Mouse (Mus musculus) limb, embryonic 11.5 days (tissue): ENCODE results near the gene Dnaja3. TPM values are rescaled to one million over a fixed set of nuclear protein-coding genes. Genes with fewer than 3 reads are reported as not detected.

Source experiments
- ATAC-seq: fragments of 200-750 bp; cut with Nextera tagmentation; 2 replicates; pipeline ENCODE4 v1.8.0; 2017; ENCODE audit warnings: low read depth; ENCODE audit not compliant: insufficient number of reproducible peaks, low FRiP score, low TSS enrichment
- DNase-seq: peaks from one replicate; pipeline ENCODE4 v3.0.0-alpha.2; 2015; ENCODE audit warnings: low spot score
- H3K27ac ChIP-seq: fragments of 300-500 bp; sonication (generic); replicated peaks from 2 replicates; pipeline ENCODE4 v1.5.1; 2014; ENCODE audit warnings: low read depth, mild to moderate bottlenecking, low read length
- H3K27me3 ChIP-seq: fragments of 300-500 bp; sonication (generic); 2 replicates; pipeline ENCODE4 v1.6.1; 2014; ENCODE audit warnings: mild to moderate bottlenecking, low read length, mixed read lengths; ENCODE audit not compliant: control insufficient read depth, insufficient read depth
- H3K36me3 ChIP-seq: fragments of 300-500 bp; sonication (generic); 2 replicates; pipeline ENCODE4 v1.6.1; 2014; ENCODE audit warnings: mild to moderate bottlenecking, low read length, moderate library complexity, mixed read lengths; ENCODE audit not compliant: control insufficient read depth, insufficient read depth
- H3K4me1 ChIP-seq: fragments of 300-500 bp; sonication (generic); 2 replicates; pipeline ENCODE4 v1.6.1; 2014; ENCODE audit warnings: low read length, mixed read lengths; ENCODE audit not compliant: control insufficient read depth, insufficient read depth
- H3K4me2 ChIP-seq: fragments of 300-500 bp; sonication (generic); 2 replicates; pipeline ENCODE4 v1.6.1; 2014; ENCODE audit warnings: low read depth, mild to moderate bottlenecking, moderate library complexity; ENCODE audit not compliant: severe bottlenecking
- H3K4me3 ChIP-seq: fragments of 300-500 bp; sonication (generic); 2 replicates; pipeline ENCODE4 v1.5.1; 2014; ENCODE audit warnings: low read depth, low read length
- H3K9ac ChIP-seq: fragments of 300-500 bp; sonication (generic); 2 replicates; pipeline ENCODE4 v1.6.1; 2014; ENCODE audit warnings: mild to moderate bottlenecking, low read length
- H3K9me3 ChIP-seq: fragments of 300-500 bp; sonication (generic); 2 replicates; pipeline ENCODE4 v1.6.1; 2016; ENCODE audit warnings: low read length; ENCODE audit not compliant: control insufficient read depth
- WGBS: fragments of 180-500 bp; shearing (Covaris S2); extraction: QIAGEN DNeasy Blood & Tissue Kit; methylation state at CpG from one replicate; pipeline ENCODE4 v1.1.7; 2014; 5-methylcytosine and 5-hydroxymethylcytosine counted together
- polyA plus RNA-seq: library from polyadenylated mRNA; unstranded; fragments of >200 nt; fragmentation: Nextera tagmentation; extraction: Ambion mirVana; gene quantifications from 2 replicates; pipeline ENCODE4 v1.2.1, GENCODE M21; 2014

The Dnaja3 gene
- polyA plus RNA-seq, 1 experiment from 2014 or later: 59.1 TPM

- peaks cover 85% of the 10 kb centered on the region for H3K4me1 ChIP-seq
- no peaks in the 10 kb centered on the region for H3K27me3 ChIP-seq
- H3K4me2 ChIP-seq: peak overlapping the region; percentile 28
- peak; percentile 4; the same call in 1 of the 2 replicates for ATAC-seq
- peak overlapping the region; percentile 90 for H3K27ac ChIP-seq
- H3K4me3 ChIP-seq: no peak overlapping the region
- 58% methylated on average over 1 of the region's 1 CpGs for WGBS
- no peaks in the 10 kb centered on the region for H3K36me3 ChIP-seq
- no peaks in the 10 kb centered on the region for H3K9me3 ChIP-seq
- no peak overlapping the region for H3K9ac ChIP-seq
- DNase-seq: no peak
These were observed 36.3 kb upstream of the Dnaja3 start for GRCm38 (mm10) chr16:4603453-4603837.

GRCm38 (mm10) chr16:4604293-4604837, 35.4 kb upstream of the Dnaja3 start:
- H3K4me2 ChIP-seq: peak overlapping the region; percentile 5; the same call in 1 of the 2 replicates
- H3K4me3 ChIP-seq: no peak overlapping the region
- H3K36me3 ChIP-seq: no peaks in the 10 kb centered on the region
- ATAC-seq: no peak
- WGBS: 73% methylated on average over 11 of the region's 11 CpGs
- peaks cover 77% of the 10 kb centered on the region for H3K4me1 ChIP-seq
- H3K9me3 ChIP-seq: no peaks in the 10 kb centered on the region
- peak overlapping the region; percentile 90 for H3K27ac ChIP-seq
- no peak for DNase-seq
- no peaks in the 10 kb centered on the region for H3K27me3 ChIP-seq
- 0 out of 2 replicates have a peak overlapping the region, but pooled peaks have one; percentile 17 for H3K9ac ChIP-seq

GRCm38 (mm10) chr16:4605514-4606131, 34.2 kb upstream of the Dnaja3 start:
- Histone ChIP-seq H3K9ac (no peak overlapping the region), H3K4me1 (peaks cover 71% of the 10 kb centered on the region), H3K36me3 (no peaks in the 10 kb centered on the region), H3K9me3 (no peaks in the 10 kb centered on the region), H3K4me2 (no peak overlapping the region), H3K27me3 (no peaks in the 10 kb centered on the region), H3K4me3 (no peak overlapping the region), H3K27ac (peak overlapping the region; percentile 50)
- DNase-seq: no peak
- ATAC-seq: no peak
- WGBS: 41% methylated on average over 12 of the region's 13 CpGs

GRCm38 (mm10) chr16:4606431-4607084, 33.2 kb upstream of the Dnaja3 start:
- ATAC-seq: no peak
- H3K27ac ChIP-seq: no peak overlapping the region
- WGBS: 43% methylated on average over 5 of the region's 5 CpGs
- H3K36me3 ChIP-seq: peaks cover 5% of the 10 kb centered on the region; the same call in 1 of the 2 replicates
- H3K4me1 ChIP-seq: peaks cover 62% of the 10 kb centered on the region
- H3K9ac ChIP-seq: no peak overlapping the region
- H3K4me3 ChIP-seq: no peak overlapping the region
- no peak overlapping the region for H3K4me2 ChIP-seq
- no peak for DNase-seq
- H3K27me3 ChIP-seq: no peaks in the 10 kb centered on the region
- H3K9me3 ChIP-seq: no peaks in the 10 kb centered on the region

- ATAC-seq (peak; percentile 18; the same call in 1 of the 2 replicates), DNase-seq (peak; percentile 90)
- no peak overlapping the region for H3K4me2 ChIP-seq
- no peak overlapping the region for H3K4me3 ChIP-seq
- peaks cover 10% of the 10 kb centered on the region for H3K36me3 ChIP-seq
- H3K9ac ChIP-seq: 0 out of 2 replicates have a peak overlapping the region, but pooled peaks have one; percentile 8
- WGBS: 43% methylated on average over 9 of the region's 9 CpGs
- no peaks in the 10 kb centered on the region for H3K27me3 ChIP-seq
- H3K9me3 ChIP-seq: no peaks in the 10 kb centered on the region
- H3K27ac ChIP-seq: no peak overlapping the region
- peaks cover 48% of the 10 kb centered on the region for H3K4me1 ChIP-seq
These were observed 31.8 kb upstream of the Dnaja3 start for GRCm38 (mm10) chr16:4607818-4608531.

- Histone ChIP-seq H3K36me3 (peaks cover 16% of the 10 kb centered on the region), H3K4me3 (no peak overlapping the region), H3K4me1 (peaks cover 42% of the 10 kb centered on the region), H3K9ac (no peak overlapping the region), H3K27me3 (no peaks in the 10 kb centered on the region), H3K27ac (no peak overlapping the region), H3K9me3 (no peaks in the 10 kb centered on the region), H3K4me2 (no peak overlapping the region)
- DNase-seq: no peak
- 86% methylated on average over 19 of the region's 19 CpGs for WGBS
- no peak for ATAC-seq
These were observed 31.2 kb upstream of the Dnaja3 start for GRCm38 (mm10) chr16:4608532-4609059.

- Histone ChIP-seq H3K9me3 (no peaks in the 10 kb centered on the region), H3K4me3 (no peak overlapping the region), H3K27me3 (no peaks in the 10 kb centered on the region), H3K4me1 (peaks cover 16% of the 10 kb centered on the region), H3K4me2 (no peak overlapping the region), H3K9ac (no peak overlapping the region), H3K27ac (no peak overlapping the region), H3K36me3 (peaks cover 26% of the 10 kb centered on the region)
- DNase-seq (no peak), ATAC-seq (no peak)
- whole genome bisulfite sequencing: 94% methylated on average over 5 of the region's 5 CpGs
These were observed 28.6 kb upstream of the Dnaja3 start for GRCm38 (mm10) chr16:4611193-4611592.

GRCm38 (mm10) chr16:4611676-4612075, 28.1 kb upstream of the Dnaja3 start:
- WGBS: 94% methylated on average over 7 of the region's 7 CpGs
- ATAC-seq: no peak

More at GRCm38 (mm10) chr16:4611676-4612075, 28.1 kb upstream of the Dnaja3 start:
- no peak overlapping the region for H3K27ac ChIP-seq
- H3K9ac ChIP-seq: no peak overlapping the region
- DNase-seq: no peak
- peaks cover 11% of the 10 kb centered on the region for H3K4me1 ChIP-seq
- no peak overlapping the region for H3K4me3 ChIP-seq
- H3K27me3 ChIP-seq: no peaks in the 10 kb centered on the region
- no peak overlapping the region for H3K4me2 ChIP-seq
- no peaks in the 10 kb centered on the region for H3K9me3 ChIP-seq
- peaks cover 26% of the 10 kb centered on the region for H3K36me3 ChIP-seq
